Mouse (Mus musculus) layer of hippocampus, postnatal 10 days (tissue): ENCODE measurements around the gene Tmem150c. TPM values are rescaled to one million over a fixed set of nuclear protein-coding genes. Genes with fewer than 3 reads are reported as not detected.

Source experiments
- DNase-seq, 2 experiments: peaks; one replicate each; pipeline ENCODE4 v3.0.0; 2021; ENCODE audit warnings: low spot score in 2 of 2
- total RNA-seq, 2 experiments: library from RNA; stranded (reverse); gene quantifications; 2 replicates each; pipeline ENCODE4 v1.2.3; 2021

Gene Tmem150c
- total RNA-seq, 2 experiments from 2014 or later: 69.3 to 71.6 TPM

- DNase-seq: no peak
Measured at GRCm38 (mm10) chr5:100057461-100058209, 102.0 kb downstream of the Tmem150c start.

- DNase-seq: no peak
Measured at GRCm38 (mm10) chr5:100055866-100056369, 103.7 kb downstream of the Tmem150c start.

DNA sequence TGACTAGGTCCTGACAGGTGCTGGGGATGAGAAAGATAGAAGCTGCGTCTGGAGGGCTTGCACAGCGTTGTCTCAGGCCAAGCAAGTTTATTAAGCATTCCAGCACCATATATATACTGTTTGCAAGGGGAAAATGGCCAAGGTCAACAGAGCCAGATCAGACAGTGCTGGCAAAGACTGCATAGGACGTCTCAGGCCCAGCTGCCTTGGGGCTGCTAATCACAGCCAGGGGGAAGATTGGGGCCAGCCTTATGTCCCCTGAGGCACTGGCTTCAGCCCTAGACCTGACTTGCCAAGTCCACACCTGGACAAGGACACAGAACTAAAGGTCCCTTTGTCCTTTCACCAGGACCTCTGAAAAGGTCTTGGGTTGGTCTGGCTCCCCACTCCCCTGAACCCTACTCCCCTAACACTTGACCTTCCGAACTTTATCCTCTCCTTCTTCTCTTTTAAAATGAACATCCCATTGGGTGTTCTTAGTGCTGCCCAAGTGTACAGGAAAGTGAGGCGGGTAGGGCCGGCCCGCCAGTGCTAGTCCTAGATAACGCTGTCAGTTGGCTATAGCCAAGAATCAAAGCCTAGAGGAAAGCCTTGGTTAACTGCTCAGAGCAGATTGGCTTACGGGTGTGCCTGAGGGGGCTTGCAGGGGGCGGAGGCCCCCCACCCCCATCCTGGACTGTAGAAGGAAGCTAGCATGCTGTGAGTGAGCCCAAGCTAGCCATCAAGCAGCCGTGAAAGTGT lies 104.6 kb downstream of the Tmem150c start:
- DNase-seq: no peak

GRCm38 (mm10) chr5:100052728-100053127 lies 106.9 kb downstream of the Tmem150c start:
- no peak for DNase-seq

DNA sequence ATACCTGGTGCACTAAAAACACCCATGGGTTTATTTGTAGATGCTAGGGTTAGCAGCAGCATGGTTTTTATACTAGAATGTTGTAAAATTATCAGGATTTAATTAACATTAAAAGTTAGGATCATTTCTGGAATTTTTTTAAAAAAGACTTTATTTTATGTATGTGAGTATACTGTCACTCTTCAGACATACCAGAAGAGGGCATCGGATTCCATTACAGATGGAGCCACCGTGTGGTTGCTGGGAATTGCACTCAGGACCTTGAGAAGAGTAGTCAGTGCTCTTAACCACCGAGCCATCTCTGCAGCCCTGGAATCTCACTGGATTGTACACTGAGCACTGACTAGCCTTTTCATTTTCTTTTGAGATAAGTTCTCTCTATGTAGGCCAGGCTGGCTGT lies 109.7 kb downstream of the Tmem150c start:
- DNase-seq: no peak

DNA sequence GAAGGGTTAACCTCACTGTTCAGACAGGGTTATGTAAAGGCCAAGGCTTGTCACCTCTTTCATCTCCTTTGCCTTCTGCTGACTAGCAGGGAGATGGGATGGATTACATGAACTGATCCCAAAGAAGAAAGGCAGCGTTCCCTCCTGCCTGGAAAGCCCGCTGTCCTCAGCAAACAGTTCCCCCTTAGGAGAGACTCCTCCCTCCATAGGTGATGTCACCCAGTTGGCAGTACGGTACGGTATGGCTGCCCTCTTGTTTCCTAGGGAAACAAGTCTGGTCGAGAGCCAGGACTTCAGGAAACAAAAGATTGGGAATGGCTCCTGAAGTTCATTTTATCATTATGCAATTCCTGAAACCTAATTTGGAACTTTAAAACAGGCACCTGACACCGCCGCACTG lies 111.7 kb downstream of the Tmem150c start:
- no peak for DNase-seq

DNA sequence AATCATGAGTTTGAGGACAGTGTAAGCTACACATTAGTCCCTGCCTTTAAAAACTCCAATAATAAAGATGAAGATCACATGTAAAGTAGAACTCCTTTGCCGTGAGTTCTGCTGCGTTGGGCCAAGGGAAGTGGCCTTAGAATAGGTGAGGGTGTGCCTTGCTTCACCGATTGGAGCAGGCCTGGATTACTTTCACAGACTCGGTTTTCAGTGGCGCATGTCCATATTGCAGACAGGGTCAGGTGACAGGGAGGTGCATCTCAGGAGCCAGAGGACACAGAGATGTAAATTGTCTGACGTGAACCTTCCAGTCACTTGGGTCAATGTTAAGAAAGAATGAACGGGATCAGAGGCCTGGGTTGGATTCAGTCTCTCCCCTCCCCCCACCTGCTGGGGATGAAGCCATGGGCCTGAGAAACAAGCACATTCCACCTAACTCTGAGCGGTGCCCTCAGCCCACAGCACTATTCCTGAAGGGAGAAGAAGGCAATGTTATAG lies 112.4 kb downstream of the Tmem150c start:
- DNase-seq: no peak

- no peak for DNase-seq
Measured at GRCm38 (mm10) chr5:100046096-100046495, 113.5 kb downstream of the Tmem150c start.

- no peak for DNase-seq
Measured at GRCm38 (mm10) chr5:100044621-100045020, 115.0 kb downstream of the Tmem150c start.

DNA sequence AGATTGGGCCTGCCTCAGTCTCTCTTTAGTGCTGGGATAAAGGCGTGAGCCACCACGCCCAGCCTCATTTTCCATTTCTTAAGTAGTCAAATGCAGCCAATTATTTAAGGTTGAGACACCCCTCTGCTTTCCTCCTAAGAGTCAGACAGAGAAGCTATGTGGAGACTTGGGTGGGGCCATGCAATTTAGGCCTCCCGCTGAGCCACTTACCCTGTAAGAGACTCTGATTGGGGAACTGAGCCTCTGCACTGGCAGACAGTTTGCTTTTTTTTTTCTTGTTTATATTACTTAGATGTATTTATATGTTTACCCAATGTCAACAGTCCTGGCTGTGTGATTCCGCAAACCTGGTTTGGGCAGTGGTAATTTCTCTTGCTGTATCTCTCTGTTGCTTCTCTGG lies 115.6 kb downstream of the Tmem150c start:
- no peak for DNase-seq

DNA sequence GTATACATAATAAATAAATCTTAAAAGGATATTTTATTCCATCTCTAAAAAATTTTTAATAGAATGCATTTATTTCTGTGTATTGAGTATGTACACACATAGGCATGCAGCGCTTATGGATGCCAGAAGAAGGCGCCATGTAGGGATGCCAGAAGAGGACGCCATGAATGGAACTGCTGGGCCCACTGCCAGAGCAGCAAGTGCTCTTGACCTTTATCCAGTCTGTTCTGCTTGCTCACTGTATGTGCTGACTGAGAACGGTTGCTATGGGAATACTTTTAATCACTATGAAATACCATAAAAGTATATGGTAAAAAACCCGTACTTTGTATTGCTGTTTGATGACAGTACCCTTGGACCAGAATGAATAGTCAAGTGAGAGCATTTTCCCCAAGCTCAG lies 116.2 kb downstream of the Tmem150c start:
- peak; percentile 44 to 62 for DNase-seq

DNA sequence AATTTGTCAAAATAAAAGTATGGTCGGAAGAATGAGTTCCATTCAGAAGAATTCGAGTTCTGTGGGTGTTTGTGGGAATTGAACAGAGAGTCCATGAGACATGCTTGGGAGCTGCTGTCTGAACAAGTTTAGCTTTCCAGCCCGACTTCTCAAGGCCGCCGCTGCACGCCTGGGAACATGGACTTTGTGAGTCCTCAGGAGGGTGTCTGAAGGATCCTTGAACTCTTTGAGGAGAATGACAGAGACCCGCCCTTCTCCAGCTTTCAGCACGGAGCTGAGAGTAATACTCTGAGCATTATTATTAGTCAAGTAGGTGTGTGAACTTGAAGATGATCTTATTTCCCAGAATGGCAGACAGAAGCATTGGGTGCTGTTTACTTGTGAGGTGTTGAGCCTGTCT lies 117.1 kb downstream of the Tmem150c start:
- no peak for DNase-seq

DNA sequence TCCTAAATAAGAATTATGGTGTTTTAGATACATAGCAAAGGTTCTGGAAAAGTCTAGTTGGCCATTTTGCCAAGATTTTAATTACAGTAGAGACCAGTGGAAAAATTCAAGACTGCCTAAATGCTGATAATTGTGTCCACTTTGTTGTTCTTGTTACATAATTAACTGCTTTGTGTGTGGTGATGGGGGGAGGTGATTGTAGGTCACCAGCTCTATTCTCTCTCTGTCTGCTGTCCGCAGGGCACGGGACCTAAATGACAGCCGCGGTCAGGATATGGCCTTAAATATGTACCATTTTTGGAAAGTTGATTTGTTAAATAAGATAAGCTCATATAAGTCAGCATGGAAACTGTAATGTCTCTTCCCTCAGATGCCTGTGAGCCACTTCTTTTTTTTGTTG lies 118.3 kb downstream of the Tmem150c start:
- DNase-seq: no peak

DNA sequence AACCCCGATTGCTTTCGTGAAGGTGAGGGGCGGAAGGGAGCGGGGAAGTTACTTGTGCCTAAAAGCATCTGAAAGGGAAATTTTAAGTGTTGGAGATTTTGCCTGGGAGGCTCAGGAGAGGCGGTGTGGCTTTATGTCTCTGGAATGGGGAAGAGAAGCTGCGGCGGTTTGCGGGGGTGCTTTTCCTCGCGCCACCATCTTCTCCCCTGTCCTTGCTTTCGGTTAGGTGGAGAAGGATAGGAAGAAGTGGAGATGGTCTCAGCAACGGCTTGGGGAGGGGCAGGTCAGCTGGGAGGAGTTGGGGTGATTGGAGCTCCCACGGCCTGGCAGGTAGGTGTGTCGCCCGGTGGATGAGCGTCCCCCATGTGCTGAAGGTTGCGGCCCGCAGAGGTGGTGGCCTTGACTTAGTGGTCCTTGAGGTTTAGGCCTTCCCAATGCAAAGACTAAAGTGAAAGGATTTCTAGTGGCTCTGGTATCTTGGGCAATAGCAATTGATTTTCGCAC lies 119.3 kb downstream of the Tmem150c start:
- peak in 1 of 2 experiments; percentile 49 for DNase-seq

- peak; percentile 94 to 97 for DNase-seq
Measured at GRCm38 (mm10) chr5:100039602-100040142, 119.9 kb downstream of the Tmem150c start, which contains the start of the genes Hnrnpdl and Enoph1. Gene Hnrnpdl, minus strand, starts transcription at chr5:100039664. Gene Enoph1, plus strand, starts transcription at chr5:100039985.

- DNase-seq: peak; percentile 99 to 100
Measured at GRCm38 (mm10) chr5:100038714-100039601, 120.7 kb downstream of the Tmem150c start.

GRCm38 (mm10) chr5:100037965-100038713 lies 121.5 kb downstream of the Tmem150c start:
- peak; percentile 90 to 95 for DNase-seq

- no peak for DNase-seq
Measured at GRCm38 (mm10) chr5:100036681-100037080, 122.9 kb downstream of the Tmem150c start.

DNA sequence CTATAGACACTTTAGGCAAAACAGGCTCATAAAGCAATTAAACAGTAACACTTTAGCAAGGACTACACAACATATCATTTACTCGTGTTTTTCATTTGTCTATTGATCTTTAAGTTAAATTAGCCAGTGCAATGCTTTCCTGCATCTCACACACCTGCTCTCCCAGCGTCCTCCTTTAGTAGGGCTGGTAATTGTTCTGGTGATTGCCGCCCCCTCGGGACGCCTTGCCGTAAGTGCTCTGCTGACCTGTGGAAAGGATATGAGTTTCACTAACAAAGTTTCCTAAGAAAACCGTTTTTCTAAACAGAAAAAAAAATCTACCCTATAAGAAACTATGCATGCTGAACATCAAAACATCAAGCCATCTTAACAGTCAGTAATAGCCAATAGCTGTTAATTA lies 123.7 kb downstream of the Tmem150c start:
- DNase-seq: no peak

DNA sequence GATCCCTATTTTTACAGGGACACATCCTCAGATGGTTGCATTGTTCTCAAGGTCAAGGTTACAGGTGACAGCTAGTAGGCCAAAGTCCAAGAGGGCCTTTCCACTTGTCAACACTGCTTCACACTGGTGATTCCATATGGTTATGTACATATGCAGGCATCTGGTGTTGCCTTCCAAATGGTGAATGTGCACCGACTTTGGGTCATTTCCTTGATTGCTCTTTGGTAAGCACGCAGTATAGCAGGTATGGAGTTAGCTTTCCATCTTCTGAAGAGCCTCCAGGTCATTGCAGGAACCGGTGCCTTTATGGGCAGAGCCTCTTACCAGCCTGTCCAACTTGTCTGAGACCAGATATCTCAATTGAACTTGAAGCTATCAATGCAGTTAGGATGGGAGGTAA lies 127.0 kb downstream of the Tmem150c start:
- no peak for DNase-seq
